Mouse (Mus musculus) midbrain, embryonic 10.5 days (tissue): ENCODE measurements around the gene Nrxn3. TPM values are rescaled to one million over a fixed set of nuclear protein-coding genes. Genes with fewer than 3 reads are reported as not detected.

ENCODE experiments used
- DNase-seq: peaks from one replicate; pipeline ENCODE4 v3.0.0-alpha.2; 2017; ENCODE audit warnings: low spot score
- H3K27ac ChIP-seq: fragments of 300-500 bp; sonication (generic); replicated peaks from 2 replicates; pipeline ENCODE4 v1.5.1; 2016; ENCODE audit warnings: mild to moderate bottlenecking
- H3K27me3 ChIP-seq: fragments of 300-500 bp; sonication (generic); 2 replicates; pipeline ENCODE4 v1.6.1; 2016; ENCODE audit warnings: low read depth, mild to moderate bottlenecking; ENCODE audit not compliant: poor library complexity, severe bottlenecking
- H3K36me3 ChIP-seq: fragments of 300-500 bp; sonication (generic); 2 replicates; pipeline ENCODE4 v1.6.1; 2016; ENCODE audit warnings: mild to moderate bottlenecking, moderate library complexity
- H3K4me1 ChIP-seq: fragments of 300-500 bp; sonication (generic); 2 replicates; pipeline ENCODE4 v1.6.1; 2016
- H3K4me3 ChIP-seq: fragments of 300-500 bp; sonication (generic); 2 replicates; pipeline ENCODE4 v1.5.1; 2016; ENCODE audit warnings: mild to moderate bottlenecking, moderate library complexity
- H3K9me3 ChIP-seq: fragments of 300-500 bp; sonication (generic); replicated peaks from 2 replicates; pipeline ENCODE4 v1.6.1; 2016; ENCODE audit warnings: mild to moderate bottlenecking
- WGBS: fragments of 180-500 bp; shearing (Covaris S2); methylation state at CpG from one replicate; pipeline ENCODE4 v1.1.7; 2016; 5-methylcytosine and 5-hydroxymethylcytosine counted together
- polyA plus RNA-seq: library from polyadenylated mRNA; unstranded; fragments of >200 nt; fragmentation: Nextera tagmentation; extraction: Ambion mirVana; gene quantifications from 2 replicates; pipeline ENCODE4 v1.2.1, GENCODE M21; 2016

Gene Nrxn3
- polyA plus RNA-seq, 1 experiment from 2014 or later: 5.2 TPM

GRCm38 (mm10) chr12:89702931-89703330 is 980.3 kb downstream of the Nrxn3 start:
- H3K27ac ChIP-seq: no peak overlapping the region
- no peak for DNase-seq
- 84% methylated on average over 1 of the region's 1 CpGs for WGBS
- no peaks in the 10 kb centered on the region for H3K27me3 ChIP-seq
- H3K36me3 ChIP-seq: no peaks in the 10 kb centered on the region
- H3K4me1 ChIP-seq: peaks cover 6% of the 10 kb centered on the region
- no peak overlapping the region for H3K4me3 ChIP-seq
- no peaks in the 10 kb centered on the region for H3K9me3 ChIP-seq

DNA sequence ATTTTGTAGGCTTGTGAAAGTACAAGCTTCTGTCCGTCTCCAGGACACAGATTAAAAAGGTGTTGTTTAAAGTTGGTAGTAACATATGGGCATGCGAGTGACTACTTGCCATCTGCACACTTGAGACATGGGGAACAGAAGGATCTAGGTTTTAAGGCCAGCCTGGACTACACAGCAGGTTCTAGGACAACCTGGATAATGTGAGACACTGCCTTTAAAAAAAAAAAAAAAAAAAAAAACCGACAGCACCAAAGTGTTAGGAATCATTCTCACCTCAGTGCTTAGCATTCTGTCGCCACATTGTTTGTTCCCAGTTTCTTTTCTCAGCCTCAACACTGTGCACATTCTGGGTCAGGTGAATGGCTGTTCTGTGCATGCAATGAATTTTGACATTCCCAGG is 985.2 kb downstream of the Nrxn3 start:
- no peak overlapping the region for H3K4me3 ChIP-seq
- H3K36me3 ChIP-seq: no peaks in the 10 kb centered on the region
- no peaks in the 10 kb centered on the region for H3K4me1 ChIP-seq
- DNase-seq: no peak
- 87% methylated on average over 4 of the region's 4 CpGs for WGBS
- no peak overlapping the region for H3K27ac ChIP-seq
- no peaks in the 10 kb centered on the region for H3K9me3 ChIP-seq
- no peaks in the 10 kb centered on the region for H3K27me3 ChIP-seq

DNA sequence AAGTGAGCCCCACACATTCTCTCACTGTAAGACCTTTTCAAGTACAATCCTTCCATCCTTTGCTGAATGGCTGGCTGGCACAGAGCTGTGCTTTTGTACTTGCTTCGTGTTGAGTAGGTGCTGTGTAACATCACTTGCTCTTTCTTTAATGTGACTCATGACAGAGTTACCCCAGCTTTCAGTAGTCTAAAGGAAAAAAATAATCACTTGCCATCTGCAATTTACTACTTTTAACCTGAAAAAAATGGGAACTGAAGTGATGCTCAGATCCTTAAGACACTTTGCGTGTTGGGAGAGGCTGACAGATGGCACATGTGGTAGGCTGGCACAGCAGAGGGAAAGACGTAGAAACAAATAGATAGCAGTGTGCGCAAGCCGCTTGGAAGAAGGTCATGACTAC is 987.8 kb downstream of the Nrxn3 start:
- no peak overlapping the region for H3K27ac ChIP-seq
- no peaks in the 10 kb centered on the region for H3K4me1 ChIP-seq
- DNase-seq: no peak
- no peaks in the 10 kb centered on the region for H3K27me3 ChIP-seq
- 92% methylated on average over 5 of the region's 5 CpGs for WGBS
- H3K36me3 ChIP-seq: no peaks in the 10 kb centered on the region
- no peak overlapping the region for H3K4me3 ChIP-seq
- H3K9me3 ChIP-seq: no peaks in the 10 kb centered on the region

GRCm38 (mm10) chr12:89711791-89712190 is 989.1 kb downstream of the Nrxn3 start:
- Histone ChIP-seq H3K9me3 (no peaks in the 10 kb centered on the region), H3K4me3 (no peak overlapping the region), H3K27ac (no peak overlapping the region), H3K36me3 (no peaks in the 10 kb centered on the region), H3K4me1 (no peaks in the 10 kb centered on the region), H3K27me3 (no peaks in the 10 kb centered on the region)
- no peak for DNase-seq
- WGBS: 98% methylated on average over 1 of the region's 1 CpGs

GRCm38 (mm10) chr12:89719194-89720080 is 996.8 kb downstream of the Nrxn3 start:
- Histone ChIP-seq H3K27me3 (no peaks in the 10 kb centered on the region), H3K4me3 (no peak overlapping the region), H3K4me1 (no peaks in the 10 kb centered on the region), H3K27ac (no peak overlapping the region), H3K9me3 (no peaks in the 10 kb centered on the region), H3K36me3 (no peaks in the 10 kb centered on the region)
- 39% methylated on average over 8 of the region's 8 CpGs for WGBS
- no peak for DNase-seq

DNA sequence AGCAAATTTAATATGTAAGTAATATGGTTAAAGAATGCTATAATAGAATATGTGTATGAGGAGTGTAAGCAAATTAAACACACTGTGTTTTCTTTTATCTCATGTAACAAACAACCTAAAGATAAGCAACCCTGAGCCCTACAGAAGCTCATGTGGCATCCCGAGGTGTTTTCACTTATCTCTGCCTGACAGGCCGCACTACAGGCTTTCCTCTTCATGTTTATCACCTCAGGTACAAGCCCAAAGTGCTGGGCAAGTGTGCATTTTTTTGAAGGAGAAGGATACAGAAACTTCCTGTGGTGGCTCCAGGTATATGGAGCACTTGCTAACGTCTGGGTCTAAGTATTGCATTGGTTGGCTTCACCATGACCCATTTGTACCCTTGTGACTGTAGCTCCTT is 998.3 kb downstream of the Nrxn3 start:
- Histone ChIP-seq H3K4me3 (no peak overlapping the region), H3K27ac (no peak overlapping the region), H3K9me3 (no peaks in the 10 kb centered on the region), H3K4me1 (no peaks in the 10 kb centered on the region), H3K27me3 (no peaks in the 10 kb centered on the region), H3K36me3 (no peaks in the 10 kb centered on the region)
- DNase-seq: no peak
- WGBS: 81% methylated on average over 3 of the region's 3 CpGs

GRCm38 (mm10) chr12:89722462-89722861 is 999.8 kb downstream of the Nrxn3 start:
- no peak for DNase-seq
- no peaks in the 10 kb centered on the region for H3K27me3 ChIP-seq
- no peaks in the 10 kb centered on the region for H3K9me3 ChIP-seq
- H3K36me3 ChIP-seq: no peaks in the 10 kb centered on the region
- WGBS: 91% methylated on average over 14 of the region's 14 CpGs
- H3K4me3 ChIP-seq: no peak overlapping the region
- H3K27ac ChIP-seq: no peak overlapping the region
- no peaks in the 10 kb centered on the region for H3K4me1 ChIP-seq

DNA sequence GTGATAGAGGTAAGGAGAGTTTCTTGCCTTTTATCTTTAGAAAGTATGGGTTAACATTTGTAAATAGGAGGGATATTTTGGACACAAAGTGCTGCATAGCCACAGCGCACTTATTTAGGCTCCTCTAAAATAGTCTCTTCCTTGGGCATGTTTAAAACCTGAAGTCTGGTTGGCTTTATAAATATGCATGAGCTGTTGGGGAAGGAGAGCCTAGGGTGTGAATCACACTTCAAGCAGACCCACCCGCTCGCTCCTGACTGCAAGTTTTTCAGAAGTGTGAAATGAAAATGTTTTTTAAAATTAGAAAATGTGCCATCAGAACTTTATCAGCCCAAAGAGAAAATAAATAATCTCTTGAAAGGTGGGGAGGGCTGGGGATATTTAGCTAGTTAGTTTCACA is 1001.4 kb downstream of the Nrxn3 start:
- 52% methylated on average over 3 of the region's 3 CpGs for WGBS
- no peak for DNase-seq
- H3K9me3 ChIP-seq: no peaks in the 10 kb centered on the region
- H3K4me3 ChIP-seq: no peak overlapping the region
- no peak overlapping the region for H3K27ac ChIP-seq
- H3K27me3 ChIP-seq: no peaks in the 10 kb centered on the region
- no peaks in the 10 kb centered on the region for H3K4me1 ChIP-seq
- H3K36me3 ChIP-seq: no peaks in the 10 kb centered on the region

DNA sequence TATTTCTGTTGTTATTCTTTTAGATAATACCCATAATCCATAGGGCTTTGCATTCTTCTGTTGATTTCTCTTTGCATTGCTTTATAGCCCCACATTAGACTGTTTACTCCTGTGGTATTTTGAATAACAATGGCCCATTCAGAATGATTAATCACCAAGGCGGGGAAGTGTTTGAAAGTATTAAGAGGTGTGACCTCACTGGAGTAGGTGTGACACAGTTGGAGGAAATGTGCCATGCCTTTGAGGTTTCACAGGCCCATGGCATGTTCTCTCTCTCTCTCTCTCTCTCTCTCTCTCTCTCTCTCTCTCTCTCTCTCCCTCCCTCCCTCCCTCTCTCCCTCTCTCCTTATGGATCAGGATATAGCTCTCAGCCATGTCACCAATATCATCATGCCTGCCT is 1019.6 kb downstream of the Nrxn3 start:
- H3K4me1 ChIP-seq: no peaks in the 10 kb centered on the region
- H3K4me3 ChIP-seq: no peak overlapping the region
- no peak overlapping the region for H3K27ac ChIP-seq
- no peaks in the 10 kb centered on the region for H3K36me3 ChIP-seq
- no peak for DNase-seq
- WGBS: 72% methylated on average over 1 of the region's 1 CpGs
- H3K27me3 ChIP-seq: no peaks in the 10 kb centered on the region
- H3K9me3 ChIP-seq: 0 out of 2 replicates have a peak, but pooled peaks cover 3% of the 10 kb centered on the region

GRCm38 (mm10) chr12:89742796-89743195 is 1020.1 kb downstream of the Nrxn3 start:
- H3K36me3 ChIP-seq: no peaks in the 10 kb centered on the region
- H3K4me3 ChIP-seq: no peak overlapping the region
- 95% methylated on average over 2 of the region's 2 CpGs for WGBS
- 0 out of 2 replicates have a peak, but pooled peaks cover 3% of the 10 kb centered on the region for H3K9me3 ChIP-seq
- DNase-seq: no peak
- H3K4me1 ChIP-seq: no peaks in the 10 kb centered on the region
- no peaks in the 10 kb centered on the region for H3K27me3 ChIP-seq
- H3K27ac ChIP-seq: no peak overlapping the region

GRCm38 (mm10) chr12:89764191-89765082 is 1041.8 kb downstream of the Nrxn3 start:
- Histone ChIP-seq H3K4me1 (peaks cover 11% of the 10 kb centered on the region), H3K27ac (0 out of 2 replicates have a peak overlapping the region, but pooled peaks have one; percentile 13), H3K9me3 (no peaks in the 10 kb centered on the region), H3K27me3 (no peaks in the 10 kb centered on the region), H3K36me3 (no peaks in the 10 kb centered on the region), H3K4me3 (no peak overlapping the region)
- WGBS: 58% methylated on average over 10 of the region's 10 CpGs
- peak; percentile 16 for DNase-seq

- 58% methylated on average over 2 of the region's 2 CpGs for WGBS
- H3K27ac ChIP-seq: 0 out of 2 replicates have a peak overlapping the region, but pooled peaks have one; percentile 13
- H3K27me3 ChIP-seq: no peaks in the 10 kb centered on the region
- peaks cover 11% of the 10 kb centered on the region for H3K4me1 ChIP-seq
- DNase-seq: no peak
- no peaks in the 10 kb centered on the region for H3K9me3 ChIP-seq
- no peak overlapping the region for H3K4me3 ChIP-seq
- H3K36me3 ChIP-seq: no peaks in the 10 kb centered on the region
Measured at GRCm38 (mm10) chr12:89765179-89765578, 1042.5 kb downstream of the Nrxn3 start.

GRCm38 (mm10) chr12:89788794-89789193 is 1066.1 kb downstream of the Nrxn3 start:
- Histone ChIP-seq H3K27me3 (no peaks in the 10 kb centered on the region), H3K4me1 (no peaks in the 10 kb centered on the region), H3K9me3 (no peaks in the 10 kb centered on the region), H3K27ac (no peak overlapping the region), H3K4me3 (no peak overlapping the region), H3K36me3 (no peaks in the 10 kb centered on the region)
- WGBS: 86% methylated on average over 3 of the region's 3 CpGs
- DNase-seq: no peak
